Mouse (Mus musculus): ENCODE results near the gene Ssmem1. TPM values are rescaled to one million over a fixed set of nuclear protein-coding genes. Genes with fewer than 3 reads are reported as not detected.

Ssmem1 gene
- polyA plus RNA-seq, 1 experiment from 2014 or later, result 0.20 TPM

DNA sequence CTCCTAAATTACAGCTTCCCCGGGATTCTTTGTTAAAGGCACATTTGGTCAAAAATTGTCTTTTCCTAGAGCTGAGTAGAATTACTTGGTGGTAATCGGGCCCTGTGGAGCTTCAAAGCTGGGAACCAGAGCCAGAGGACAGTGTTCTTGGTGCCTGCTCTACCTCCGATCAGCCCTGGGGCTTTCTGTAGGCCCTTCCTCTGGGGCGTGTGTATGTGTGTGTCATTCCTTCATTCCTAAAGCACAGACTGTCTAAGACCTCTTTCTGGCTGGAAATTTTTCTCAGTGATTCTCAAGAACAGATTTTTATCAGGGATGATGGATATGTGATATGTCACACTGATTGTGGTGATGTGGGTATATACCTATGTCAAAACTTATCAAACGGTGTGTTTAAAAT lies 29.2 kb downstream of the Ssmem1 start:
- Histone ChIP-seq H3K9me3 (replicated peaks; ENCODE audit: control insufficient read depth, low read length) (0 out of 2 replicates have a peak, but pooled peaks cover 2% of the 10 kb centered on the region), H3K27ac (ENCODE audit: low read depth, low read length) (no peak overlapping the region), H3K4me3 (ENCODE audit: low read depth, low read length) (no peak overlapping the region), H3K27me3 (replicated peaks; ENCODE audit: control insufficient read depth, insufficient read depth, low read length) (no peaks in the 10 kb centered on the region), H3K36me3 (ENCODE audit: control insufficient read depth, insufficient read depth, low read length) (no peaks in the 10 kb centered on the region), H3K4me1 (ENCODE audit: control insufficient read depth, insufficient read depth, low read length) (no peaks in the 10 kb centered on the region), H3K9ac (ENCODE audit: low read length) (no peak overlapping the region), H3K4me2 (ENCODE audit: low read length) (no peak overlapping the region)
- DNase-seq (ENCODE audit: low spot score) (no peak), ATAC-seq (no peak)
- 78% methylated on average over 5 of the region's 5 CpGs for WGBS

GRCm38 (mm10) chr6:30541009-30541799 lies 31.6 kb downstream of the Ssmem1 start, which contains the start of gene Cpa2:
Gene Cpa2, plus strand, starts transcription at chr6:30541582.
- Histone ChIP-seq H3K27me3 (replicated peaks; ENCODE audit: control insufficient read depth, insufficient read depth, low read length) (no peaks in the 10 kb centered on the region), H3K27ac (ENCODE audit: low read depth, low read length) (no peak within 1 kb of the TSS), H3K4me1 (ENCODE audit: control insufficient read depth, insufficient read depth, low read length) (no peaks in the 10 kb centered on the region; the same call in 1 of the 2 replicates), H3K9ac (ENCODE audit: low read length) (no peak within 1 kb of the TSS), H3K4me3 (ENCODE audit: low read depth, low read length) (no peak within 1 kb of the TSS), H3K36me3 (ENCODE audit: control insufficient read depth, insufficient read depth, low read length) (no peaks in the 10 kb centered on the region), H3K9me3 (replicated peaks; ENCODE audit: control insufficient read depth, low read length) (0 out of 2 replicates have a peak, but pooled peaks cover 2% of the 10 kb centered on the region), H3K4me2 (ENCODE audit: low read length) (no peak within 1 kb of the TSS)
- WGBS, result 87% methylated on average over 11 of the region's 11 CpGs
- DNase-seq (ENCODE audit: low spot score) (no peak), ATAC-seq (no peak)

GRCm38 (mm10) chr6:30542277-30542676 lies 32.6 kb downstream of the Ssmem1 start:
- Histone ChIP-seq H3K4me3 (ENCODE audit: low read depth, low read length) (no peak overlapping the region), H3K27ac (ENCODE audit: low read depth, low read length) (no peak overlapping the region), H3K27me3 (replicated peaks; ENCODE audit: control insufficient read depth, insufficient read depth, low read length) (no peaks in the 10 kb centered on the region), H3K36me3 (ENCODE audit: control insufficient read depth, insufficient read depth, low read length) (no peaks in the 10 kb centered on the region), H3K4me1 (ENCODE audit: control insufficient read depth, insufficient read depth, low read length) (peaks cover 6% of the 10 kb centered on the region), H3K4me2 (ENCODE audit: low read length) (no peak overlapping the region), H3K9me3 (replicated peaks; ENCODE audit: control insufficient read depth, low read length) (0 out of 2 replicates have a peak, but pooled peaks cover 2% of the 10 kb centered on the region), H3K9ac (ENCODE audit: low read length) (no peak overlapping the region)
- no peak for ATAC-seq
- DNase-seq (ENCODE audit: low spot score), result no peak
- WGBS, result 92% methylated on average over 6 of the region's 6 CpGs

GRCm38 (mm10) chr6:30543077-30543476 lies 33.4 kb downstream of the Ssmem1 start:
- Histone ChIP-seq H3K36me3 (ENCODE audit: control insufficient read depth, insufficient read depth, low read length) (no peaks in the 10 kb centered on the region), H3K9ac (ENCODE audit: low read length) (no peak overlapping the region), H3K4me2 (ENCODE audit: low read length) (no peak overlapping the region), H3K4me1 (ENCODE audit: control insufficient read depth, insufficient read depth, low read length) (peaks cover 12% of the 10 kb centered on the region), H3K9me3 (replicated peaks; ENCODE audit: control insufficient read depth, low read length) (0 out of 2 replicates have a peak, but pooled peaks cover 2% of the 10 kb centered on the region), H3K27ac (ENCODE audit: low read depth, low read length) (no peak overlapping the region), H3K4me3 (ENCODE audit: low read depth, low read length) (no peak overlapping the region), H3K27me3 (replicated peaks; ENCODE audit: control insufficient read depth, insufficient read depth, low read length) (no peaks in the 10 kb centered on the region)
- DNase-seq (ENCODE audit: low spot score), result no peak
- 55% methylated on average over 12 of the region's 12 CpGs for WGBS
- ATAC-seq, result no peak

- H3K4me1 ChIP-seq (ENCODE audit: control insufficient read depth, insufficient read depth, low read length), result peaks cover 17% of the 10 kb centered on the region
- H3K9ac ChIP-seq (ENCODE audit: low read length), result no peak overlapping the region
- H3K27ac ChIP-seq (ENCODE audit: low read depth, low read length), result no peak overlapping the region
- H3K9me3 ChIP-seq (replicated peaks; ENCODE audit: control insufficient read depth, low read length), result 0 out of 2 replicates have a peak, but pooled peaks cover 2% of the 10 kb centered on the region
- no peaks in the 10 kb centered on the region for H3K36me3 ChIP-seq (ENCODE audit: control insufficient read depth, insufficient read depth, low read length)
- no peak for DNase-seq (ENCODE audit: low spot score)
- no peaks in the 10 kb centered on the region for H3K27me3 ChIP-seq (replicated peaks; ENCODE audit: control insufficient read depth, insufficient read depth, low read length)
- WGBS, result 28% methylated on average over 8 of the region's 8 CpGs
- no peak for ATAC-seq
- H3K4me2 ChIP-seq (ENCODE audit: low read length), result no peak overlapping the region
- H3K4me3 ChIP-seq (ENCODE audit: low read depth, low read length), result no peak overlapping the region
These were observed 34.2 kb downstream of the Ssmem1 start for GRCm38 (mm10) chr6:30543851-30544250.

DNA sequence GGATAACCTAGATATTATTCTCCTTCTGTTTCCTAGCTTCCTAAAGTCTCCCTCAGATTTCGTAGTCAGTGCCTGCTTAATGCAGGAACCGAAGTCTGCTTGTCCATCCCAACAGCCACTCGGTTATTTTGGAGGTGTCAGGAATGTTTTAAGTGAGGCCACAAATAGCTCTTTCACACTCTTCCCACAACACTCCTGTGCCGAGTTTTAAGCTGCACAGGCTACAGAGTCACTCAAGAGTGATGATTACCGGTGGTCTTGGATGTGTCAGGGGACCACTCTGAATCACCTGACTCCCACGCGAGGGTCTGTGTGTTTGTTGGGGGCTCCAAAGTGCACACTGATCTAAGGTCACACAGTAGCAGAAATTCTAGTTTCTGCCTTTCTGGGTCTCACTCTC lies 36.0 kb downstream of the Ssmem1 start:
- 81% methylated on average over 7 of the region's 7 CpGs for WGBS
- Histone ChIP-seq H3K9ac (ENCODE audit: low read length) (no peak overlapping the region), H3K27ac (ENCODE audit: low read depth, low read length) (no peak overlapping the region), H3K4me1 (ENCODE audit: control insufficient read depth, insufficient read depth, low read length) (peaks cover 25% of the 10 kb centered on the region), H3K4me3 (ENCODE audit: low read depth, low read length) (no peak overlapping the region), H3K27me3 (replicated peaks; ENCODE audit: control insufficient read depth, insufficient read depth, low read length) (no peaks in the 10 kb centered on the region), H3K4me2 (ENCODE audit: low read length) (no peak overlapping the region), H3K36me3 (ENCODE audit: control insufficient read depth, insufficient read depth, low read length) (no peaks in the 10 kb centered on the region), H3K9me3 (replicated peaks; ENCODE audit: control insufficient read depth, low read length) (no peaks in the 10 kb centered on the region)
- DNase-seq (ENCODE audit: low spot score) (no peak), ATAC-seq (no peak)

GRCm38 (mm10) chr6:30546571-30547273 lies 37.1 kb downstream of the Ssmem1 start:
- Histone ChIP-seq H3K9me3 (replicated peaks; ENCODE audit: control insufficient read depth, low read length) (no peaks in the 10 kb centered on the region), H3K4me3 (ENCODE audit: low read depth, low read length) (peak overlapping the region; percentile 15), H3K4me1 (ENCODE audit: control insufficient read depth, insufficient read depth, low read length) (peaks cover 27% of the 10 kb centered on the region), H3K9ac (ENCODE audit: low read length) (peak overlapping the region; percentile 46), H3K4me2 (ENCODE audit: low read length) (peak overlapping the region; percentile 44), H3K36me3 (ENCODE audit: control insufficient read depth, insufficient read depth, low read length) (no peaks in the 10 kb centered on the region), H3K27ac (ENCODE audit: low read depth, low read length) (peak overlapping the region; percentile 89), H3K27me3 (replicated peaks; ENCODE audit: control insufficient read depth, insufficient read depth, low read length) (no peaks in the 10 kb centered on the region)
- WGBS, result 6% methylated on average over 17 of the region's 17 CpGs
- DNase-seq (ENCODE audit: low spot score) (peak; percentile 82), ATAC-seq (peak; percentile 69)

DNA sequence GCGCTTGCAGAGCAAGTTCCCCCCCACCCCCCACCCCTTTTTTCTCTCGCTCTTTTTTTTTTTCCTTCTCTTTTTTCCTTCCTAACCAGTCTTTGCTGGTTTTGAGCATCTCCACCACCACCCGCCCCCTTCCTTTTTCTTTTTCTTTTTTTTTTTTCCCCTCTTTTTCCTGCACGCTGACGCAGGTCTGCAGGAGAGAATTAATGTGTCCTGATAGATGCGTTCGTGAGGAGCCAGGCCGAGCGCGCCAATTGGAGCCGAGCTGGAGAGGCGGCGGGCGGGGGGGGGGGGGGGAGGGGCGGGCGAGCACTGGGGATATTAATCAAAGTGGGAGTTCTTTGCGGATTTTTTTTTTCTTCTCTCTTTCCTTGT lies 37.6 kb downstream of the Ssmem1 start:
- Histone ChIP-seq H3K4me2 (ENCODE audit: low read length) (peak overlapping the region; percentile 44), H3K9ac (ENCODE audit: low read length) (peak overlapping the region; percentile 46; the same call in 1 of the 2 replicates), H3K36me3 (ENCODE audit: control insufficient read depth, insufficient read depth, low read length) (no peaks in the 10 kb centered on the region), H3K27ac (ENCODE audit: low read depth, low read length) (peak overlapping the region; percentile 89), H3K4me1 (ENCODE audit: control insufficient read depth, insufficient read depth, low read length) (peaks cover 30% of the 10 kb centered on the region), H3K27me3 (replicated peaks; ENCODE audit: control insufficient read depth, insufficient read depth, low read length) (no peaks in the 10 kb centered on the region), H3K9me3 (replicated peaks; ENCODE audit: control insufficient read depth, low read length) (no peaks in the 10 kb centered on the region), H3K4me3 (ENCODE audit: low read depth, low read length) (peak overlapping the region; percentile 15)
- under 1% methylated on average over 13 of the region's 17 CpGs for WGBS
- DNase-seq (ENCODE audit: low spot score) (peak; percentile 91), ATAC-seq (peak; percentile 67)

All from forebrain, embryonic 14.5 days (tissue).